Mouse (Mus musculus): ENCODE results near the gene Psip1.

DNA sequence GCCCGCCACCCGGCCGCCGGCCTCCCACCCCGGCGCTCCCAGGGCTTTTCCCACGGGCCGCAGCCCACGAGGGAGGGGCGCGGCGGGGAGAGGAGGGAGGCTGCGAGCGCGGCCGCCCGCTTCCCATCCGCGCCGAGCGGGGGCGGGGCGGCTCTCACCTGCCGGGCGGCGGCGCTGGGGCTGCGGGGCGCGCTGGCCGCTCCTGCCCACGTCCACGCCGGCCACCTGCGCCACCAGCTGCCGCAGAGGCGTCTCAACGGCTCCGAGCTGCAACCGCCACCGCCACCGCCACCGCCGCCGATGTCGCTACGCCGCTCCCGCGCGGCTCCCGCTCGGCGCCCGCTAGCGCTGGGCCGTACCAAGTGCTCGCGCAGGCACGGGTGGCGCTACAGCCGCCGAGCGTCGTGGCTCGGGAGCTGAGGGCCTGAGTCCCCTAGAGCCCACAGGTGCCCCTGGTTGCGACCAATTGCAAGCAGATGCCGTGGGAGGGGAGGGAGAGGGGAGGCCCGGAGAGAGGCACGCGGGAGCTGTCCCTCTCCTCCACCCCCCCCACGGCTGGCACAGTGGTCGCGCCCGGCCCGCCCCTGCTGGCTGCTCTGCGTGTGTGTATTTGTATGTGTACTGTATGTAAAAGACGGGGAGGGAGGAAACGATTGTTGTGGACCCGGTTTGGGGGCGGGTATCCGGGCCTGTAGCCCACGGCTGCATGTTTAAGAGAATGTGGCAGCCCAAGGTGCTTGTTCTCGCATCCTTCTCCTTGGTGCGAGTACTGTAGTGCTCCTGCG lies at the start of gene Psip1:
- TF ChIP-seq CTCF (IDR thresholded peaks at IDR 0.05; ENCODE audit: extremely low read depth, insufficient read length, insufficient replicate concordance, low read depth, low read length) (peak; percentile 49; the same call in 1 of the 2 replicates), POLR2A (IDR thresholded peaks at IDR 0.05; ENCODE audit: low read depth, low read length) (no peak; the same call in 1 of the 2 replicates)

Measured in small intestine, adult 2 months (tissue).